Mouse (Mus musculus): ENCODE measurements at regions not wholly inside any gene's neighbourhood (a gene's known extent, or its start where the extent isn't known, plus 50 kb on each side); places are given as distances from the start of the nearest gene placed in this dataset.

- no peak for DNase-seq
Observed at GRCm38 (mm10) chr15:27412761-27413160, 53.7 kb upstream of the Ank start.

- no peak for DNase-seq
Observed at GRCm38 (mm10) chr15:27413486-27413885, 53.0 kb upstream of the Ank start.

- no peak for DNase-seq
Observed at GRCm38 (mm10) chr15:27414819-27415218, 51.7 kb upstream of the Ank start.

All from spleen, adult 18-20 months (tissue).